Mouse (Mus musculus): ENCODE measurements at regions not wholly inside any gene's neighbourhood (a gene's known extent, or its start where the extent isn't known, plus 50 kb on each side); places are given as distances from the start of the nearest gene placed in this dataset.
A peak's percentile ranks its signal among the peaks of the same experiment; 100 is the strongest.
"Not testable (repeated sequence)": the region's sequence is repeated elsewhere in the genome, so short reads cannot be mapped to it uniquely, and the experiment has no call there.

- no peaks in the 10 kb centered on the region for H3K36me3 ChIP-seq
- H3K4me3 ChIP-seq = no peak overlapping the region
These were observed 128.0 kb upstream of the Tet2 start for GRCm38 (mm10) chr3:133672742-133673447.

GRCm38 (mm10) chr3:133677892-133678291 is 133.0 kb upstream of the Tet2 start:
- Histone ChIP-seq H3K9ac (no peak overlapping the region), H3K27ac (no peak overlapping the region), H3K4me1 (peaks cover 11% of the 10 kb centered on the region), H3K27me3 (replicated peaks) (no peaks in the 10 kb centered on the region), H3K4me2 (no peak overlapping the region), H3K36me3 (no peaks in the 10 kb centered on the region), H3K9me3 (replicated peaks) (no peaks in the 10 kb centered on the region), H3K4me3 (no peak overlapping the region)
- 83% methylated on average over 1 of the region's 1 CpGs for WGBS (ENCODE audit: insufficient replicate concordance)
- ATAC-seq = no peak

More at GRCm38 (mm10) chr3:133672742-133673447, 128.0 kb upstream of the Tet2 start:
- no peak overlapping the region for H3K9ac ChIP-seq
- H3K9me3 ChIP-seq (replicated peaks) = no peaks in the 10 kb centered on the region
- no peaks in the 10 kb centered on the region for H3K27me3 ChIP-seq (replicated peaks)
- H3K4me1 ChIP-seq = no peaks in the 10 kb centered on the region
- 81% methylated on average over 10 of the region's 10 CpGs for WGBS (ENCODE audit: insufficient replicate concordance)
- ATAC-seq = no peak
- no peak overlapping the region for H3K4me2 ChIP-seq
- no peak overlapping the region for H3K27ac ChIP-seq

- H3K4me1 ChIP-seq = peaks cover 11% of the 10 kb centered on the region
- no peaks in the 10 kb centered on the region for H3K9me3 ChIP-seq (replicated peaks)
- H3K9ac ChIP-seq = no peak overlapping the region
- WGBS (ENCODE audit: insufficient replicate concordance) = 26% methylated on average over 1 of the region's 1 CpGs
- no peak overlapping the region for H3K27ac ChIP-seq
- H3K27me3 ChIP-seq (replicated peaks) = no peaks in the 10 kb centered on the region
- H3K4me3 ChIP-seq = no peak overlapping the region
- no peaks in the 10 kb centered on the region for H3K36me3 ChIP-seq
- ATAC-seq = peak; percentile 64; the same call in 1 of the 2 replicates
- H3K4me2 ChIP-seq = peak overlapping the region; percentile 17; the same call in 1 of the 2 replicates
These were observed 135.0 kb upstream of the Tet2 start for GRCm38 (mm10) chr3:133679891-133680290.

- Histone ChIP-seq H3K9ac (no peak overlapping the region), H3K9me3 (replicated peaks) (no peaks in the 10 kb centered on the region), H3K4me1 (peaks cover 12% of the 10 kb centered on the region), H3K27ac (no peak overlapping the region), H3K36me3 (no peaks in the 10 kb centered on the region), H3K4me2 (peak overlapping the region; percentile 17; the same call in 1 of the 2 replicates), H3K4me3 (no peak overlapping the region), H3K27me3 (replicated peaks) (no peaks in the 10 kb centered on the region)
- WGBS (ENCODE audit: insufficient replicate concordance) = 19% methylated on average over 2 of the region's 2 CpGs
- ATAC-seq = peak; percentile 52; the same call in 1 of the 2 replicates
These were observed 135.4 kb upstream of the Tet2 start for GRCm38 (mm10) chr3:133680343-133680742.

- Histone ChIP-seq H3K36me3 (no peaks in the 10 kb centered on the region), H3K4me2 (no peak overlapping the region)
- 54% methylated on average over 3 of the region's 3 CpGs for WGBS (ENCODE audit: insufficient replicate concordance)
These were observed 135.9 kb upstream of the Tet2 start for GRCm38 (mm10) chr3:133680805-133681204.

GRCm38 (mm10) chr3:133684196-133684743 is 139.3 kb upstream of the Tet2 start:
- 80% methylated on average over 5 of the region's 5 CpGs for WGBS (ENCODE audit: insufficient replicate concordance)
- ATAC-seq = no peak
- H3K36me3 ChIP-seq = no peaks in the 10 kb centered on the region
- H3K4me2 ChIP-seq = no peak overlapping the region
- H3K27ac ChIP-seq = no peak overlapping the region
- H3K9me3 ChIP-seq (replicated peaks) = no peaks in the 10 kb centered on the region
- H3K27me3 ChIP-seq (replicated peaks) = no peaks in the 10 kb centered on the region
- H3K4me3 ChIP-seq = no peak overlapping the region
- no peak overlapping the region for H3K9ac ChIP-seq
- H3K4me1 ChIP-seq = peaks cover 13% of the 10 kb centered on the region

More at GRCm38 (mm10) chr3:133680805-133681204, 135.9 kb upstream of the Tet2 start:
- no peak overlapping the region for H3K4me3 ChIP-seq
- H3K27ac ChIP-seq = no peak overlapping the region
- H3K9ac ChIP-seq = no peak overlapping the region
- peaks cover 13% of the 10 kb centered on the region for H3K4me1 ChIP-seq
- H3K27me3 ChIP-seq (replicated peaks) = no peaks in the 10 kb centered on the region
- H3K9me3 ChIP-seq (replicated peaks) = no peaks in the 10 kb centered on the region
- no peak for ATAC-seq

GRCm38 (mm10) chr3:133684747-133685146 is 139.8 kb upstream of the Tet2 start:
- no peak for ATAC-seq
- no peaks in the 10 kb centered on the region for H3K9me3 ChIP-seq (replicated peaks)
- no peak overlapping the region for H3K4me3 ChIP-seq
- no peak overlapping the region for H3K4me2 ChIP-seq
- H3K9ac ChIP-seq = no peak overlapping the region
- H3K36me3 ChIP-seq = no peaks in the 10 kb centered on the region
- H3K4me1 ChIP-seq = peaks cover 12% of the 10 kb centered on the region
- H3K27me3 ChIP-seq (replicated peaks) = no peaks in the 10 kb centered on the region
- H3K27ac ChIP-seq = no peak overlapping the region
- 54% methylated on average over 3 of the region's 3 CpGs for WGBS (ENCODE audit: insufficient replicate concordance)

- no peaks in the 10 kb centered on the region for H3K36me3 ChIP-seq
- H3K27me3 ChIP-seq (replicated peaks) = no peaks in the 10 kb centered on the region
- no peak for ATAC-seq
- no peak overlapping the region for H3K27ac ChIP-seq
- 24% methylated on average over 3 of the region's 3 CpGs for WGBS (ENCODE audit: insufficient replicate concordance)
- no peaks in the 10 kb centered on the region for H3K9me3 ChIP-seq (replicated peaks)
- no peak overlapping the region for H3K4me3 ChIP-seq
- H3K9ac ChIP-seq = no peak overlapping the region
- no peak overlapping the region for H3K4me2 ChIP-seq
- peaks cover 7% of the 10 kb centered on the region; the same call in 1 of the 2 replicates for H3K4me1 ChIP-seq
These were observed 140.5 kb upstream of the Tet2 start for GRCm38 (mm10) chr3:133685393-133685792.

GRCm38 (mm10) chr3:133694057-133694456 is 149.1 kb upstream of the Tet2 start:
- H3K9ac ChIP-seq = no peak overlapping the region
- ATAC-seq = no peak
- no peak overlapping the region for H3K4me3 ChIP-seq
- H3K27ac ChIP-seq = no peak overlapping the region
- no peaks in the 10 kb centered on the region for H3K36me3 ChIP-seq
- no peaks in the 10 kb centered on the region for H3K9me3 ChIP-seq (replicated peaks)
- H3K27me3 ChIP-seq (replicated peaks) = no peaks in the 10 kb centered on the region
- H3K4me2 ChIP-seq = no peak overlapping the region
- H3K4me1 ChIP-seq = no peaks in the 10 kb centered on the region
- WGBS (ENCODE audit: insufficient replicate concordance) = 42% methylated on average over 4 of the region's 4 CpGs

GRCm38 (mm10) chr3:133696122-133696521 is 151.2 kb upstream of the Tet2 start:
- no peaks in the 10 kb centered on the region for H3K36me3 ChIP-seq
- H3K9ac ChIP-seq = no peak overlapping the region
- 46% methylated on average over 3 of the region's 3 CpGs for WGBS (ENCODE audit: insufficient replicate concordance)
- no peaks in the 10 kb centered on the region for H3K9me3 ChIP-seq (replicated peaks)
- H3K4me1 ChIP-seq = no peaks in the 10 kb centered on the region
- H3K4me2 ChIP-seq = no peak overlapping the region
- no peak for ATAC-seq
- H3K4me3 ChIP-seq = no peak overlapping the region
- H3K27ac ChIP-seq = no peak overlapping the region
- H3K27me3 ChIP-seq (replicated peaks) = no peaks in the 10 kb centered on the region

- not testable (repeated sequence) for H3K27ac ChIP-seq; H3K4me1 ChIP-seq; H3K9ac ChIP-seq; H3K4me3 ChIP-seq; H3K27me3 ChIP-seq (replicated peaks); H3K36me3 ChIP-seq; ATAC-seq; H3K9me3 ChIP-seq (replicated peaks); H3K4me2 ChIP-seq
These were observed 159.9 kb upstream of the Tet2 start for GRCm38 (mm10) chr3:133704849-133705248.

- Histone ChIP-seq H3K36me3 (no peaks in the 10 kb centered on the region), H3K27me3 (replicated peaks) (no peaks in the 10 kb centered on the region), H3K4me1 (no peaks in the 10 kb centered on the region), H3K4me2 (no peak overlapping the region), H3K27ac (no peak overlapping the region), H3K4me3 (no peak overlapping the region), H3K9me3 (replicated peaks) (no peaks in the 10 kb centered on the region), H3K9ac (no peak overlapping the region)
- WGBS (ENCODE audit: insufficient replicate concordance) = 33% methylated on average over 1 of the region's 1 CpGs
- ATAC-seq = no peak
These were observed 166.6 kb upstream of the Tet2 start for GRCm38 (mm10) chr3:133711518-133711917.
